In the genomic region with DNA sequence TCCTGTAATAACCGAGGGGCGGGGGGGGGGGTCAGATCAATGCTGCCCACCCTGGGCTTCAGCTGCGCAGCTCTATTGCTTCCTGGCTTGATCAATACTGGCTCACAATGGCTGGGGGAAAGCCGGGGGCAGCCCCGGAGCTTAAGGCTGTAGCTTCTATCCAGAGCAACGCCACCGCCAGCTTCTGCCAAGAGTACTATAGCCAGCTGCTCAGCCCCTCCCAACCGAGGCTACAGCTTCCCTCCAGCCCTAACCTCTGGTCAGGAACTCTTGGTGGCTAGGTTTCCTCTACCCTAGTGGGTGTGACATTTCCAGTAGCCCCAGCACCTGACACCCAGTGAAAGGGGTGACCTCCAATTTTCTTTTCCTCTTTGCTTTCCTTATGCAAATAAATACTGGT, we compare ENCODE assay signal across 9 mouse cellular contexts. TPM values are rescaled to one million over a fixed set of nuclear protein-coding genes. Genes with fewer than 3 reads are reported as not detected.
A peak's percentile ranks its signal among the peaks of the same experiment; 100 is the strongest.
DNase-seq lines count a peak whose midpoint lies in the region; ATAC-seq and TF ChIP-seq lines count a peak whose summit lies in the region.
"Had no signal": no experiment of that assay in that cellular context is flagged by ENCODE, and none has a peak within 500 bp of the region (broad histone marks: within the 10 kb centered on the region; RNA-seq: fewer than 3 reads in every experiment).

No protein-coding gene starts in this region.

- 2% methylated on average over 8 of the region's 8 CpGs for WGBS in hindbrain, embryonic 10.5 days
- 5% methylated on average over 8 of the region's 8 CpGs for whole genome bisulfite sequencing in limb, embryonic 14.5 days

- no peak for ATAC-seq in limb, embryonic 14.5 days (ENCODE audit: low FRiP score, low read depth)

- no peak overlapping the region for H3K9ac ChIP-seq in limb, embryonic 14.5 days (ENCODE audit: low read depth, low read length, severe bottlenecking)

- H3K9me3 ChIP-seq in hindbrain, embryonic 10.5 days = no peaks in the 10 kb centered on the region
- H3K9me3 ChIP-seq in limb, embryonic 14.5 days (ENCODE audit: control insufficient read depth, low read length) = no peaks in the 10 kb centered on the region

- peak overlapping the region; percentile 85 for H3K27ac ChIP-seq in hindbrain, embryonic 10.5 days
- H3K27ac ChIP-seq in limb, embryonic 14.5 days (replicated peaks; ENCODE audit: low read depth, low read length) = no peak overlapping the region

- no peaks in the 10 kb centered on the region for H3K36me3 ChIP-seq in hindbrain, embryonic 10.5 days
- H3K36me3 ChIP-seq in limb, embryonic 14.5 days (ENCODE audit: control insufficient read depth, insufficient read depth, low read length) = no peaks in the 10 kb centered on the region

- intact Hi-C loops in gastrocnemius, postnatal 14 days (cut with DNase I; ENCODE audit: low total_unique reads) = no loop called here

- H3K4me3 ChIP-seq in hindbrain, embryonic 10.5 days = peak overlapping the region; percentile 58
- peak overlapping the region; percentile 50 for H3K4me3 ChIP-seq in limb, embryonic 14.5 days (replicated peaks; ENCODE audit: low read length)

- peak; percentile 25 for DNase-seq in kidney, adult 18-20 months
- no peak for DNase-seq in kidney, adult 8-10 months
- DNase-seq in hindbrain, embryonic 10.5 days (ENCODE audit: low spot score) = peak; percentile 64
- DNase-seq in limb, embryonic 14.5 days (ENCODE audit: low spot score) = no peak
- peak; percentile 68 for DNase-seq in retina, embryonic 14.5 days (ENCODE audit: low spot score)
- DNase-seq in gastrocnemius, postnatal 14 days = no peak
- DNase-seq in layer of hippocampus, postnatal 36 days = no peak
- no peak for DNase-seq in thymus, postnatal 4 days

- TF ChIP-seq POLR2A in limb, embryonic 14.5 days (IDR thresholded peaks at IDR 0.05; ENCODE audit: borderline replicate concordance, extremely low read depth, insufficient read depth, insufficient read length) = no peak

- peak overlapping the region; percentile 87 for H3K4me2 ChIP-seq in limb, embryonic 14.5 days (replicated peaks; ENCODE audit: low read depth, low read length, severe bottlenecking)

- peaks cover 52% of the 10 kb centered on the region for H3K27me3 ChIP-seq in hindbrain, embryonic 10.5 days (ENCODE audit: insufficient read depth, poor library complexity, severe bottlenecking)
- peaks cover 12% of the 10 kb centered on the region for H3K27me3 ChIP-seq in limb, embryonic 14.5 days (ENCODE audit: control insufficient read depth, insufficient read depth, low read length)

- peaks cover 56% of the 10 kb centered on the region for H3K4me1 ChIP-seq in hindbrain, embryonic 10.5 days (replicated peaks)
- H3K4me1 ChIP-seq in limb, embryonic 14.5 days (ENCODE audit: control insufficient read depth, insufficient read depth, low read length) = peaks cover 14% of the 10 kb centered on the region; the same call in 1 of the 2 replicates

RNA-seq across cellular contexts. Expression of a gene that starts 36.8 kb away (rescaled TPM):
- 11.1 and 17.8 TPM in 2 replicates for polyA plus RNA-seq in hindbrain, embryonic 10.5 days (2016; fragmentation: Nextera tagmentation; extraction: Ambion mirVana)
- 13.6 and 17.9 TPM in 2 replicates for polyA plus RNA-seq in limb, embryonic 14.5 days (2012; rRNA removed)
- polyA plus RNA-seq in limb, embryonic 14.5 days (2014; fragmentation: Nextera tagmentation; extraction: Ambion mirVana) = 8.4 and 11.2 TPM in 2 replicates
- total RNA-seq in gastrocnemius, postnatal 14 days (2021) = under 1 TPM in 1 of 2 experiments, not detected in 1; 0.08 TPM
- 10 to 100 TPM; 11.8 to 13.9 TPM for total RNA-seq in layer of hippocampus, postnatal 36 days (2021)
- total RNA-seq: hematopoietic stem cell, adult 5-6 weeks had no signal

Comparison
In these comparisons a context has a peak if more than half of its experiments do, and no peak if none do; other contexts are left out.
1. DNase-seq: peak in kidney, adult 18-20 months (single experiment), hindbrain, embryonic 10.5 days (single experiment) and retina, embryonic 14.5 days (single experiment); none in kidney, adult 8-10 months (0 of 2), limb, embryonic 14.5 days (single experiment), gastrocnemius, postnatal 14 days (single experiment), layer of hippocampus, postnatal 36 days (0 of 2) and thymus, postnatal 4 days (single experiment).
2. RNA of a gene that starts 36.8 kb away (total RNA-seq): 11.8 to 13.9 TPM in layer of hippocampus, postnatal 36 days; 0.08 TPM in gastrocnemius, postnatal 14 days; every median in the first group is over 10 times any median in the second.